Mouse (Mus musculus): Measurements from ENCODE around the gene Hoxb1. TPM values are rescaled to one million over a fixed set of nuclear protein-coding genes. Genes with fewer than 3 reads are reported as not detected.

The Hoxb1 gene
- polyA plus RNA-seq (2017; shearing (Covaris generic)) = not detected

DNA sequence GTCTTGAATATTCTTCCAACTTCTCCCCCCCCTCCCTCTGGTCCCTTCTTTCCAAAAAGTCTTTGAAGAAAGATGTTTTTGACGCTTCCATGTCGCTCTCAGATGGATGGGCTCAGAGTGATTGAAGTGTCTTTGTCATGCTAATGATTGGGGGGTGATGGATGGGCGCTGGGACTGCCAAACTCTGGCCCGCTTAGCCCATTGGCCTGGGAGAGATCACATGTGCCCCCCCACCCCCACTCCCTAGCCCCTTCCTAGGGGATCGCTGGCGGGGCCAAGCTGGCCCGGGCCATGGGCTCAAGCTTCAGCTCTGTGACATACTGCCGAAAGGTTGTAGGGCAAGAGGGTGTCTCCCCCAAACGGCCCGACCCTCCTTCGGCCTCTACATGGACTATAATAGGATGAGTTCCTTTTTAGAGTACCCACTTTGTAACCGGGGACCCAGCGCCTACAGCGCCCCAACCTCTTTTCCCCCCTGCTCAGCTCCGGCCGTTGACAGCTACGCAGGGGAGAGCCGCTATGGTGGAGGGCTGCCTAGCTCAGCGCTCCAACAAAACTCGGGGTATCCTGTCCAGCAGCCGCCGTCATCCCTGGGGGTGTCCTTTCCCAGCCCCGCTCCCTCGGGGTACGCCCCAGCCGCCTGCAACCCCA, at the start of gene Hoxb1:
Gene Hoxb1 (plus strand): TSS at position 312 of the 651 bp plus-strand sequence.

DNA sequence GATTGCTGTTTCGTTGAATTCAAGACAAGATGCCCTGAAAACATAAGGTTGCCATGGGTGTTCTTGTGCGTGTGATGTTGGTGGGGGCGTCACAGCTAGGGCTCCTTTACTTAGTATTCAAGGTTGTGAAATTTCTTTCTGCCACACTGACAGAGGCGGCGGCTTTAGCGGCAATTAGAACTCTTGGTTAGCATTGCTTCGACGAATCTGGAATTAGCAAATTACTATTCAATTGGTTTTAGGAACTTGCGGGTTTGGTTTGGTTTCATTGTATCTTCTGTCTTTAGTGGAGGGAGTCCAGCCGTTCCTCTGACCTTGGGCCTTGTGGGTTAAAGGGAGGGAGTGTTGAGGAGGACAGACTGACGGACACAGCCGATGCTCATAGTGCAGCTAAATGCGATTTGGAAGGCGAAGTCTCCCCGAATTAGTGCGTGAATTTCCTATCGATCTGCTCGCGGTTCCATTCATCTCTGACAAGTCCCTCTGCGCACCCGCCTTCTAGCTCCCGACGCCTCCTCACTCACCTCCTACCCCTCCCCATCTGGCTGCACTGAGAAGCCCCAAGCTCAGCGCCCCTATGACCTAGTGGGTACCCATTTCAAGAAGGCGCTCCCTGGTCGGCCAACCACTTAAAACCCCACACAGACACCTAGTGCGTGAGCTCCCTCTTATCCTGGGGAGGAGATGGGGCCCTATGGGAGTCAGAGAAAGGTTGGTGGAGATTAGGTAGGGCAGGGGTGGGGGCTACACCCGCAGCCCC, 47.8 kb upstream of the Hoxb1 start, which contains the start of gene Hoxb4:
Gene Hoxb4 (plus strand): TSS at position 660 of the 760 bp plus-strand sequence.

DNA sequence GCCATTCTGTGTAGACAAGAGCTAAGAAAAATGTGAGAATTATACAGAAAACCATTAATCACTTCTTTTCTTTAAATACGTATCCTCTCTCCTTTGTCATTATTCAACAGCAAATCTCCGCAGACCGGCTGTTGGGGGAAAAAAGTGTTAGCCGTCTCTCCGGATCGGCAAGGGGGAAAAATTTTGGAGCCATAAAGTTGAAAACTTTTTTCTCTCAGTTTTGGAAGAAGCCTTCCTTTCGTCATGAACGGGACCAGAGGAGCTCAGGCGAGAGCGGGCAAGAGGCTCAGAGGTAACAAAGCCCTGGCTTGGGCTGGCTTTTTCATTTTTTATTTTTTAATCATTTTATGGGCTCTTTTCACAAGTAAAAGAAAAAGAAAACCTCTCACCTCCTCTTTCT, 42.4 kb upstream of the Hoxb1 start, which contains the start of gene Hoxb3:
Gene Hoxb3 (plus strand): TSS at position 173 of the 400 bp plus-strand sequence.

GRCm38 (mm10) chr11:96350341-96350624, 15.3 kb upstream of the Hoxb1 start, which contains the start of gene Hoxb2:
Gene Hoxb2, plus strand, starts transcription at chr11:96350525.

Other genes with a start within 250 kb of the Hoxb1 start
- gene Ttll6, start 232.0 kb upstream of the Hoxb1 start, polyA plus RNA-seq (2017; shearing (Covaris generic)) = not detected
- gene Hoxb13, start 171.4 kb upstream of the Hoxb1 start, polyA plus RNA-seq (2017; shearing (Covaris generic)) = not detected
- gene Hoxb9, start 94.3 kb upstream of the Hoxb1 start, polyA plus RNA-seq (2017; shearing (Covaris generic)) = not detected
- not detected for gene Hoxb8, start 83.8 kb upstream of the Hoxb1 start, polyA plus RNA-seq (2017; shearing (Covaris generic))
- not detected for gene Hoxb7, start 79.1 kb upstream of the Hoxb1 start, polyA plus RNA-seq (2017; shearing (Covaris generic))
- gene Hoxb6, start 73.3 kb upstream of the Hoxb1 start, polyA plus RNA-seq (2017; shearing (Covaris generic)) = not detected
- not detected for gene Hoxb5, start 62.4 kb upstream of the Hoxb1 start, polyA plus RNA-seq (2017; shearing (Covaris generic))
- 0.63 TPM for gene Hoxb4, start 47.5 kb upstream of the Hoxb1 start, polyA plus RNA-seq (2017; shearing (Covaris generic))
- gene Hoxb3, start 42.4 kb upstream of the Hoxb1 start, polyA plus RNA-seq (2017; shearing (Covaris generic)) = not detected
- not detected for gene Hoxb2, start 15.2 kb upstream of the Hoxb1 start, polyA plus RNA-seq (2017; shearing (Covaris generic))
- 865 TPM for gene Skap1, start 98.8 kb downstream of the Hoxb1 start, polyA plus RNA-seq (2017; shearing (Covaris generic))

Measured in CD4-positive, CD25-positive, alpha-beta regulatory T cell, adult 9 weeks (primary cell).